In the genomic region with DNA sequence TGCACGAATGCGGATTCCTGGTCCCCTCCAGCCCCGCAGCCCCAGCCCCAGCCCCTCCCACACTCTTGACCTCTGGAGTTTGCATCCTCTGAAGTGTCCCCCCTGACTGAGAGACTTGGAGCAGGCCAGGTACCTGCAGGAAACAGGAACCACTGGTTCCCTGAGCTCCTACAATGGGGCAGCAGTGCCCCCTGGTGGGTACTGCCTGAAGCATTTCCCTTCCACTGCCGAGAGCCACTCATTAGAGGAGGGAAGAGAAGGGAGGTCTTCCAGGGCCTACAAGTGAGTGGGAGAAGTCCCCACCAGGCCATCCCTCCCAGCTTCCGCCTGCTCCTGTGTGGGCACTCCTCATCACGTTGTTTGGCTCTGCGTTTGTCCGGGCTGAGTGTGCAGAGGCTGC, we compare ENCODE assay signal across 8 mouse cellular contexts. TPM values are rescaled to one million over a fixed set of nuclear protein-coding genes. Genes with fewer than 3 reads are reported as not detected.
DNase-seq lines count a peak whose midpoint lies in the region; ATAC-seq and TF ChIP-seq lines count a peak whose summit lies in the region.

No protein-coding gene starts in this region.

- no peak overlapping the region for H3K9ac ChIP-seq in embryonic facial prominence, embryonic 14.5 days (ENCODE audit: low read depth, low read length)
- H3K9ac ChIP-seq in kidney, embryonic 15.5 days: no peak overlapping the region
- H3K9ac ChIP-seq in liver, embryonic 11.5 days (ENCODE audit: low read depth, low read length): no peak overlapping the region
- H3K9ac ChIP-seq in neural tube, embryonic 12.5 days: no peak overlapping the region
- no peak overlapping the region for H3K9ac ChIP-seq in stomach, embryonic 16.5 days (ENCODE audit: low read length)

- peak; percentile 76 for TF ChIP-seq CTCF in bone marrow, adult 2 months (IDR thresholded peaks at IDR 0.05; ENCODE audit: control insufficient read depth, insufficient read depth, low read length)

- H3K36me3 ChIP-seq in embryonic facial prominence, embryonic 14.5 days (ENCODE audit: control insufficient read depth, insufficient read depth, low read length): no peaks in the 10 kb centered on the region
- H3K36me3 ChIP-seq in kidney, embryonic 15.5 days: no peaks in the 10 kb centered on the region
- no peaks in the 10 kb centered on the region for H3K36me3 ChIP-seq in liver, embryonic 11.5 days (ENCODE audit: control insufficient read depth, insufficient read depth, low read length)
- no peaks in the 10 kb centered on the region for H3K36me3 ChIP-seq in neural tube, embryonic 12.5 days
- no peaks in the 10 kb centered on the region for H3K36me3 ChIP-seq in stomach, embryonic 16.5 days (ENCODE audit: control insufficient read depth, insufficient read depth, low read length)

- H3K4me1 ChIP-seq in bone marrow, adult 2 months (ENCODE audit: control insufficient read depth, insufficient read depth, low read length): no peaks in the 10 kb centered on the region
- no peaks in the 10 kb centered on the region for H3K4me1 ChIP-seq in embryonic facial prominence, embryonic 14.5 days (ENCODE audit: control insufficient read depth, insufficient read depth, low read length)
- peaks cover 12% of the 10 kb centered on the region for H3K4me1 ChIP-seq in kidney, embryonic 15.5 days
- H3K4me1 ChIP-seq in liver, embryonic 11.5 days (replicated peaks; ENCODE audit: control insufficient read depth, insufficient read depth, low read length): peaks cover under 1% of the 10 kb centered on the region; the same call in 1 of the 2 replicates
- H3K4me1 ChIP-seq in neural tube, embryonic 12.5 days: 0 out of 2 replicates have a peak, but pooled peaks cover under 1% of the 10 kb centered on the region
- H3K4me1 ChIP-seq in stomach, embryonic 16.5 days (ENCODE audit: control insufficient read depth, insufficient read depth, low read length): no peaks in the 10 kb centered on the region

- H3K9me3 ChIP-seq in embryonic facial prominence, embryonic 14.5 days (ENCODE audit: control insufficient read depth, low read length): no peaks in the 10 kb centered on the region
- H3K9me3 ChIP-seq in kidney, embryonic 15.5 days (replicated peaks): no peaks in the 10 kb centered on the region
- H3K9me3 ChIP-seq in liver, embryonic 11.5 days (ENCODE audit: control insufficient read depth, low read length): no peaks in the 10 kb centered on the region
- H3K9me3 ChIP-seq in neural tube, embryonic 12.5 days: no peaks in the 10 kb centered on the region
- H3K9me3 ChIP-seq in stomach, embryonic 16.5 days (replicated peaks; ENCODE audit: control insufficient read depth, low read length): no peaks in the 10 kb centered on the region

- H3K27me3 ChIP-seq in embryonic facial prominence, embryonic 14.5 days (replicated peaks; ENCODE audit: control insufficient read depth, insufficient read depth, low read length): no peaks in the 10 kb centered on the region
- H3K27me3 ChIP-seq in kidney, embryonic 15.5 days: peaks cover 8% of the 10 kb centered on the region; the same call in 1 of the 2 replicates
- H3K27me3 ChIP-seq in liver, embryonic 11.5 days (replicated peaks; ENCODE audit: control insufficient read depth, insufficient read depth, low read length): no peaks in the 10 kb centered on the region
- peaks cover 8% of the 10 kb centered on the region; the same call in 1 of the 2 replicates for H3K27me3 ChIP-seq in neural tube, embryonic 12.5 days (replicated peaks)
- H3K27me3 ChIP-seq in stomach, embryonic 16.5 days (ENCODE audit: control insufficient read depth, insufficient read depth, low read length): no peaks in the 10 kb centered on the region

- peak; percentile 84 for DNase-seq in CD4-positive, CD25-positive, alpha-beta regulatory T cell, adult 2 months (ENCODE audit: low read depth, low spot score)
- DNase-seq in embryonic facial prominence, embryonic 14.5 days (ENCODE audit: low spot score): peak; percentile 79
- DNase-seq in heart, adult 9 months (ENCODE audit: low spot score in 2 of 2): peak; percentile 46 to 67
- peak; percentile 81 for DNase-seq in liver, embryonic 11.5 days (ENCODE audit: low spot score)

- WGBS in bone marrow, adult 2 months: 52% methylated on average over 8 of the region's 8 CpGs
- WGBS in embryonic facial prominence, embryonic 14.5 days: 7% methylated on average over 7 of the region's 8 CpGs
- WGBS in kidney, embryonic 15.5 days: 8% methylated on average over 8 of the region's 8 CpGs
- 9% methylated on average over 8 of the region's 8 CpGs for WGBS in liver, embryonic 11.5 days
- WGBS in neural tube, embryonic 12.5 days: 9% methylated on average over 8 of the region's 8 CpGs
- WGBS in stomach, embryonic 16.5 days: 10% methylated on average over 8 of the region's 8 CpGs

- no peak overlapping the region for H3K4me3 ChIP-seq in bone marrow, adult 2 months (replicated peaks; ENCODE audit: control insufficient read depth, low read depth, low read length)
- no peak overlapping the region for H3K4me3 ChIP-seq in embryonic facial prominence, embryonic 14.5 days (ENCODE audit: low read depth, low read length)
- no peak overlapping the region for H3K4me3 ChIP-seq in kidney, embryonic 15.5 days (replicated peaks)
- no peak overlapping the region for H3K4me3 ChIP-seq in liver, embryonic 11.5 days (ENCODE audit: low read depth, low read length)
- no peak overlapping the region for H3K4me3 ChIP-seq in neural tube, embryonic 12.5 days
- H3K4me3 ChIP-seq in stomach, embryonic 16.5 days (replicated peaks; ENCODE audit: low read length): no peak overlapping the region

- H3K27ac ChIP-seq in bone marrow, adult 2 months (ENCODE audit: control insufficient read depth, insufficient read depth, low read depth, low read length, poor library complexity): no peak overlapping the region
- H3K27ac ChIP-seq in embryonic facial prominence, embryonic 14.5 days (replicated peaks; ENCODE audit: low read depth, low read length): no peak overlapping the region
- H3K27ac ChIP-seq in kidney, embryonic 15.5 days: no peak overlapping the region
- H3K27ac ChIP-seq in liver, embryonic 11.5 days (ENCODE audit: low read depth, low read length): no peak overlapping the region
- H3K27ac ChIP-seq in neural tube, embryonic 12.5 days: no peak overlapping the region
- H3K27ac ChIP-seq in stomach, embryonic 16.5 days (ENCODE audit: low read length): no peak overlapping the region

- ATAC-seq in embryonic facial prominence, embryonic 14.5 days (ENCODE audit: low read depth): peak; percentile 64
- peak; percentile 63 for ATAC-seq in kidney, embryonic 15.5 days (replicated peaks; ENCODE audit: low FRiP score)
- ATAC-seq in liver, embryonic 11.5 days (replicated peaks; ENCODE audit: low FRiP score): peak; percentile 37; the same call in 1 of the 2 replicates
- ATAC-seq in neural tube, embryonic 12.5 days (ENCODE audit: low FRiP score, low read depth): peak; percentile 32; the same call in 1 of the 2 replicates
- ATAC-seq in stomach, embryonic 16.5 days (ENCODE audit: insufficient read depth, low FRiP score): peak; percentile 44; the same call in 1 of the 2 replicates

- H3K4me2 ChIP-seq in embryonic facial prominence, embryonic 14.5 days (ENCODE audit: low read depth, low read length): no peak overlapping the region
- no peak overlapping the region for H3K4me2 ChIP-seq in kidney, embryonic 15.5 days
- no peak overlapping the region for H3K4me2 ChIP-seq in liver, embryonic 11.5 days
- no peak overlapping the region for H3K4me2 ChIP-seq in neural tube, embryonic 12.5 days (replicated peaks)
- no peak overlapping the region for H3K4me2 ChIP-seq in stomach, embryonic 16.5 days (ENCODE audit: low read depth, low read length)

- TF ChIP-seq POLR2A in bone marrow, adult 2 months (IDR thresholded peaks at IDR 0.05; ENCODE audit: borderline replicate concordance, control insufficient read depth, low read depth, low read length): no peak

RNA-seq across cellular contexts. Expression of a gene that starts 44.5 kb away (rescaled TPM):
- polyA plus RNA-seq in bone marrow, adult 2 months (2011; ENCODE audit: insufficient read depth, insufficient read length, low replicate concordance, missing spikeins): 98.5 and 111 TPM in 2 replicates
- 46.0 and 46.9 TPM in 2 replicates for polyA plus RNA-seq in embryonic facial prominence, embryonic 14.5 days (2014; fragmentation: Nextera tagmentation; extraction: Ambion mirVana)
- 47.8 and 49.4 TPM in 2 replicates for polyA plus RNA-seq in kidney, embryonic 15.5 days (2015; fragmentation: Nextera tagmentation; extraction: Ambion mirVana)
- polyA plus RNA-seq in liver, embryonic 11.5 days (2014; fragmentation: Nextera tagmentation; extraction: Ambion mirVana): 16.5 and 16.9 TPM in 2 replicates
- 15.2 and 16.1 TPM in 2 replicates for polyA plus RNA-seq in neural tube, embryonic 12.5 days (2016; fragmentation: Nextera tagmentation; extraction: Ambion mirVana)
- polyA plus RNA-seq in stomach, embryonic 16.5 days (2015; fragmentation: Nextera tagmentation; extraction: Ambion mirVana): 112 and 127 TPM in 2 replicates
